Mouse (Mus musculus) thymus, adult 18-20 months (tissue): Measurements from ENCODE around the gene Xpo4.

Experiments
- DNase-seq, 2 experiments: peaks; one replicate each; pipeline ENCODE4 v3.0.0; 2022; ENCODE audit warnings: mixed read lengths in 2 of 2

Xpo4 gene

GRCm38 (mm10) chr14:57606663-57607365 lies 58.4 kb downstream of the Xpo4 start:
- no peak for DNase-seq

- DNase-seq, result no peak
These were observed 72.0 kb downstream of the Xpo4 start for GRCm38 (mm10) chr14:57593279-57593678.

GRCm38 (mm10) chr14:57591830-57592229 lies 73.4 kb downstream of the Xpo4 start:
- DNase-seq, result no peak

- DNase-seq, result no peak
These were observed 88.7 kb downstream of the Xpo4 start for GRCm38 (mm10) chr14:57576364-57577060.

- DNase-seq, result no peak
These were observed 90.2 kb downstream of the Xpo4 start for GRCm38 (mm10) chr14:57574792-57575587.

GRCm38 (mm10) chr14:57571155-57572133 lies 93.8 kb downstream of the Xpo4 start, which contains the start of gene Eef1akmt1:
Gene Eef1akmt1 (minus strand): TSS chr14:57571612.
- peak; percentile 90 to 92 for DNase-seq

GRCm38 (mm10) chr14:57565626-57566025 lies 99.6 kb downstream of the Xpo4 start:
- DNase-seq, result no peak

- no peak for DNase-seq
These were observed 108.3 kb downstream of the Xpo4 start for GRCm38 (mm10) chr14:57556922-57557321.

- DNase-seq, result no peak
These were observed 109.7 kb downstream of the Xpo4 start for GRCm38 (mm10) chr14:57555471-57556070.

- no peak for DNase-seq
These were observed 110.8 kb downstream of the Xpo4 start for GRCm38 (mm10) chr14:57554434-57554833.

- DNase-seq, result no peak
These were observed 112.3 kb downstream of the Xpo4 start for GRCm38 (mm10) chr14:57552945-57553344.

GRCm38 (mm10) chr14:57547062-57547461 lies 118.2 kb downstream of the Xpo4 start:
- no peak for DNase-seq

GRCm38 (mm10) chr14:57546557-57547021 lies 118.6 kb downstream of the Xpo4 start:
- no peak for DNase-seq

- no peak for DNase-seq
These were observed 119.1 kb downstream of the Xpo4 start for GRCm38 (mm10) chr14:57546131-57546530.

- no peak for DNase-seq
These were observed 119.7 kb downstream of the Xpo4 start for GRCm38 (mm10) chr14:57545526-57545925.

GRCm38 (mm10) chr14:57543420-57544039 lies 121.7 kb downstream of the Xpo4 start:
- DNase-seq, result no peak

- DNase-seq, result no peak
These were observed 123.0 kb downstream of the Xpo4 start for GRCm38 (mm10) chr14:57542231-57542630.

GRCm38 (mm10) chr14:57540683-57541082 lies 124.5 kb downstream of the Xpo4 start:
- no peak for DNase-seq

- no peak for DNase-seq
These were observed 127.8 kb downstream of the Xpo4 start for GRCm38 (mm10) chr14:57537261-57538015.

- no peak for DNase-seq
These were observed 128.4 kb downstream of the Xpo4 start for GRCm38 (mm10) chr14:57536820-57537219.
